Mouse (Mus musculus) kidney, adult 11 months (tissue): ENCODE results near the gene Sdhaf1.

ENCODE experiments used
- DNase-seq: peaks from one replicate; pipeline ENCODE4 v3.0.0; 2022

Gene Sdhaf1

DNA sequence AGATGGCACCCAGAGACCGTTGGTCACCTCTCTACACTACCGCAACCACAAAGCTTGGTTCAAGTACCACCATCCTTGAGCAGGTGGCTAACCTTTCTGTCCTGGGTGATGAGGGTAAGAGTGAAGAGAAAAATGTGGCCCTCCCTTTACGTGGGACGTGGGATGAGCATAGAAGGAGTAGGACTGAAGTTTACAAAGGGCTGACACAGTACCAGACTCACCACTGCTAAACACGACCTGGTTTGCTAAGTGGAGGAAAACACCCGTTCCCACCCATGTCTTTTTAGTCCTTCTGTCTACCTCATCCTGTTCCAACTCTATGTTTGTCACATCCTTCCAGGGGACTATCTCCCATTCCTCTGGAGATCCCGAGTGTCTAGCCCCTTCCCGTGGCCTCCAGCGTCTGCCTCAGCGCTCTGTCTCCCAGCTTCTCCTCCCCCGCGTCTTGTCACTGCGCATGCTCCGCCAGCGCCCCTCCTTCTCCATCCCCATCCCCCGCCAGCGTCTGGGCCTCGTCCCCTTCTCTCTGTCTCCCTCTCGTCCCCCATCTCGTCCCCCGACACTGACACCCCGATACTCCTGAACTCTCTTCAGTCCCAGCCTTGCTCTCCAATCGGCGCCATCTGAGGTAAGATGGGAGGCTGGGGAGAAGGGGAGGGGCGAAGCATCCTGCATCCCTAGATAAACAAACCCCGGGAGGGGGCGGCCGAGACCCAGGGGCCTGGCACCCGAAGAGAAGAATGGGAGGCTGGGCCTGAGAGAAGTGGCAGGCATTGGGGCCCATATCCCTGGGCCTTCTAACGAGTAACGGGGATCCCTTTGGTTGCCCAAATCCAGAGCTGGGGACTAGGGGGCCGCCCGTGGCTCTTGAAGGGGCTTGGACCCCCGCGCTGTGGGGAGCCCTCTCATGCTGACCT is 32.2 kb downstream of the Sdhaf1 start, which contains the start of gene Clip3:
Clip3 (plus strand) TSS at position 514 of the 917 bp plus-strand sequence.
- DNase-seq = no peak

- DNase-seq = no peak
Observed at GRCm38 (mm10) chr7:30289714-30290399, 33.8 kb downstream of the Sdhaf1 start.

GRCm38 (mm10) chr7:30289071-30289713 is 34.5 kb downstream of the Sdhaf1 start:
- no peak for DNase-seq

DNA sequence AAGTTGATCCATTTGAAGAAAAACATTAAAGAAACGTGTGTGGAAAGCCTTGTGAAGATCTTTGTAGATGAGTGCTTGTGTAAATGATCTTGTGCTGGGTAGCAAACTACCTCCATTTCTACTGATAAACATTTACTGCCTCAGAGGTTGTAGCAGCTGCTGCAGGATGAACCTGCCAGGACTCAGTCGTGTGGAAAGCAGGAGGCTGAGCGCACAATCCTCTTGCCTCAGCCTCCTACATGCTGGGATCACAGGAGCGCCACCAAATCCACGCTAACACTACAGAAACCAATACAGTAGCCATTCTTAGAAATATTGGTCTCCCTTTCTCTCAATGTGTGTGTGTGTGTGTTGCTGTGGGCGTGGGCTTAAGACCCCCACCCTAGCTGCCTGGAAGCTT is 35.6 kb downstream of the Sdhaf1 start:
- no peak for DNase-seq

GRCm38 (mm10) chr7:30286701-30287410 is 36.8 kb downstream of the Sdhaf1 start:
- DNase-seq = no peak

- DNase-seq = no peak
Observed at GRCm38 (mm10) chr7:30282740-30283139, 41.0 kb downstream of the Sdhaf1 start.

DNA sequence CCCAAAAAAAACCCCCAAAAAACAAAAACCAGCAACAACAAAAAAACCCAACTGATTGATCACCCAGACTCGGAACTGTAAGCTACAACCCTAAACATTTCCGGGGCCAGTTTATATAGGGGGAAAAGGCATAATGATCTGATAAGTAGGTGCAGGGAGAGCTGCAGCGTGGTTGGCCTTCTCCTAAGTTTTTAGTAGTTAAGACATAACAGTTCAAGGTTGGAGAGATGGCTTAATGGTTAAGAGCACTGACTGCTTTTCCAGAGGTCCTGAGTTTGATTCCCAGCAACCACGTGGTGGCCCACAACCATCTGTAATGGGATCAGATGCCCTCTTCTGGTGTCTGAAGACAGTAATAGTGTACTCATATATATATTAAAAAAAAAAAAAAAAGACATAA is 42.2 kb downstream of the Sdhaf1 start:
- DNase-seq = no peak

- DNase-seq = peak; percentile 88
Observed at GRCm38 (mm10) chr7:30280670-30281138, 43.0 kb downstream of the Sdhaf1 start.

DNA sequence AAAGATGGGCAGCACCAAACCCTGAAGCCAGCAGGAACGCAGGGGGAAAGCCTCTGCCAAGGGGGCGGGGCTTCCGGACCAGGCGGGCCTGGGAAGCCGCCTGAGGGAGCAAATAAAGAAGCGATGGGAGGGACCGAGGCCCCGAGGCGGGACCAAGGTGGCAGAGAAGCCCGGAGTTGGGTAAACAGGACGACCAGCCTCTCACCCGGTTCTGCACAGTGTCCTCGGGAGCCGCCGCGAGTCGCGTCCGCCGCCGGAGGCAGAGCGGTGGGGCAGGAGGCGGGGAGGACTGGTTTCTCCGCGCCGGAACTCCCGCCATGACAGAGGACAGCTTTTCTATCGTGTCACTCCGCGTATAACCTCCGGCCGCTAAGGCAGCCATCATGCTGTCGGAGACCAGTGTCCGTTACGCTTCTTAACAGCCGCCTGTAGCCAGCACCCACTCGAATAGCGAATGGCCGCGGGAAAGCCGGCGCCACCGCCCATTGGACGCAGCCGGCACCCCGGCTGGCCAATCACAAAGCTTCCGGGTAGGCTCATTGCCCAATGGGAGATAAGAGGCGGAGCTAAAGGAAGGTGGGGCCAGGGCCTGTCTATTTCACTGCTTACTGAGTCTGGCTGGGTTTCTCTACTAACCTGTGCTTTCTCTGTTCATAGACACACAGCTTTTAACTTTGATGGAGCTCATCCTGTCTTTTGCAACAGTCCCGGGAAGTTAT is 43.6 kb downstream of the Sdhaf1 start, which contains the start of the genes Thap8 and Wdr62:
Thap8 (plus strand) TSS at position 144 of the 719 bp plus-strand sequence.
Wdr62 (minus strand) TSS at position 469 of the 719 bp plus-strand sequence.
- peak; percentile 92 for DNase-seq

GRCm38 (mm10) chr7:30279536-30279935 is 44.2 kb downstream of the Sdhaf1 start:
- DNase-seq = no peak

- DNase-seq = no peak
Observed at GRCm38 (mm10) chr7:30278911-30279310, 44.8 kb downstream of the Sdhaf1 start.

DNA sequence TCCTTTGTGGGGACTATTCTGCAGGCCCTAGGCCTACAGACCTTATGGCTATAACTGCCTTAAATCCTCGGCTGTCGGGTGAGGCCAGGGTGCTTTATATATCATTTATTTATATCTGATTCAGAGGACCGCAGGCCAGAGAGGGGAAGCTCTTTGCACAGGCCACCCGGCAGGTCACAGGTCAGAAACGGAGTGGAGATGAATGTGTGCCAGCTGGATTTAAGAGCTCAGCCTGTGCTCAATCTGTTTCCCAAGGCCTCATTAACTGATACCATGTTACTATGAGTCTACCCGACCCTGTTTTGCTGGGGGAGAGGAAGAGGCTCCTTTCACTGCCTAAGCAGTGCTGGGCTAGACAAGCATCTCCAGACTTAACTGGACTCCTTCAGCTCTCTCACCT is 49.3 kb downstream of the Sdhaf1 start:
- DNase-seq = no peak
